Mouse (Mus musculus): ENCODE measurements at regions not wholly inside any gene's neighbourhood (a gene's known extent, or its start where the extent isn't known, plus 50 kb on each side); places are given as distances from the start of the nearest gene placed in this dataset.

- no peak for DNase-seq
Observed at GRCm38 (mm10) chr6:31221490-31221889, 177.0 kb upstream of the Mkln1 start.

DNA sequence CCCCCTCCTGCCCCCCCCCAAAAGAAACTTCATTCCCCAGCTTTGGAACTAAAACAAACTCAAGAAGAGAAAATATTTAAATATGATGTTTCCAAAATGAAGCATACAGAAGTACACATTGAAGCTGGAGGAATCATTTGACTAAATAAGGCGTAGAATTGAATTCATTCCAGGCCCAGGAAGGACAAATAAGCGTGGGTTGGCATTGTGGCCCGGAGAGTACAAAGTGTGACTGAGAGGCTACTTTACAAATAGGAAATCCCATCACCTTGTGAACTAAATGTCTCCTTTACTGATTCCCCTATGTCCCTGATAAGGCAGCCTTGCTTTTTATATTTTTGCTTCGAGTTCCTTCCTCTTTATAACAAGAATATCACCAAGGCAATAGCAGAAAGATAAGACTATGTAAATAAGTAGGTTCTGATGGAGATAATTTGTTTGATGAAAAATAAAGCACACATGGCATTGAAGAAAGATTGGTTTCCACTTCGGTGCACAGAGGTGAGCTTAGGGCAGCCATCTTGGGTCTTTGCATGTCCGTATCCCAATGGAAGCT lies 176.4 kb upstream of the Mkln1 start:
- DNase-seq: no peak

DNA sequence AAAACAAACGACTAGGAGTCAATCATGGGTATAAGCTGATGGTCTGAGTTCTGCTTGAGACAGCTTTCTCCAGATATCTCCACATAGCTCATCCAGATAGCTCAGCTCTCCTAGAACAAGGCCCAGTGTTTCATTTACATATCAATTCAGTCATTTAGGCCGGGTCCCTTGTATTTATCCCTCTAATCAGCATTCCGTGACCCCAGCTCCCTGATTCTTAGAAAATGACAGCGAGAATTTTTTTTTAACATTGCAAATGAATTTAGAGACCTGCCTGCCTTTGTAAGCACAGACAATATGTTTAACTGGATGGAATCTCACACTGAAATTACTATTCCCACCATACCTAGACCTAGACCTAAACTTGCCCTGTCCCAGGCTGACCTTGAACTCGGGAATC lies 171.1 kb upstream of the Mkln1 start:
- no peak for DNase-seq

- no peak for DNase-seq
Observed at GRCm38 (mm10) chr6:31228061-31228460, 170.5 kb upstream of the Mkln1 start.

GRCm38 (mm10) chr6:31231821-31232220 lies 166.7 kb upstream of the Mkln1 start:
- no peak for DNase-seq

- no peak for DNase-seq
Observed at GRCm38 (mm10) chr6:31233252-31233993, 165.1 kb upstream of the Mkln1 start.

GRCm38 (mm10) chr6:31240051-31240450 lies 158.5 kb upstream of the Mkln1 start:
- DNase-seq: no peak

GRCm38 (mm10) chr6:31250526-31250925 lies 148.0 kb upstream of the Mkln1 start:
- DNase-seq: no peak

DNA sequence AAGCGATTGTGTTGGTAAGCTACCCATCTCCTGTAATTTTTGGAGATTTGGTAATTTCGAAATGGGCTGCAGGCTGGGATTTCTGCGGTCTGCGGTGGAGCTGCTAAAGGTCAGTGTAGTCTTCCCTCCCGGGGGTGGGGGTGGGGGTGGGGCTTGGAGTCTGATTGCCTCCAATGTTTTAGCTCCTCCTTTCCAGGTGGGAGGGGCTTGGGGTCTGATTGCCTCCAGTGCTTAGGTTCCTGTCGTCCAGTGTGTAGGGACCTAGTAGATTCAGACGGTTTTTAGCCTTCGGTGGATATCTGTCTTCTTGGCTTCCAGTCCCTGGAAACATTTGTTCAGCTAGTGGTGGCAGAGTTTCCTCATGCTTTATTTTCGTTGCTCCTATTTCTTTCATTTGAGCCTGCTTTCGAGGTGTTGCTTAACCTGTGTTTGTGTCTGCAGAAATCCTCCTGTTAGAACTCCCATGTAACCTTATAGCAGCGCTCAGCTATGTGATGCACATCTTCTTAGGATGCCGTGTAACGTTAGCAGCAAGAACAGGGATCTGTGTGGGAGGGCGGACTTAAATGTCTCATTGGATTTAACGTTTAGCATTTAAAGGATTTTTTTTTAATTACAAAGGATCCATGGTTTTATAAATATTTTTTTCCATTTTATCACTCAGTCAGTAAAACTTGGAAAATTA lies 145.1 kb upstream of the Mkln1 start:
- DNase-seq: peak in 1 of 2 experiments; percentile 20

DNA sequence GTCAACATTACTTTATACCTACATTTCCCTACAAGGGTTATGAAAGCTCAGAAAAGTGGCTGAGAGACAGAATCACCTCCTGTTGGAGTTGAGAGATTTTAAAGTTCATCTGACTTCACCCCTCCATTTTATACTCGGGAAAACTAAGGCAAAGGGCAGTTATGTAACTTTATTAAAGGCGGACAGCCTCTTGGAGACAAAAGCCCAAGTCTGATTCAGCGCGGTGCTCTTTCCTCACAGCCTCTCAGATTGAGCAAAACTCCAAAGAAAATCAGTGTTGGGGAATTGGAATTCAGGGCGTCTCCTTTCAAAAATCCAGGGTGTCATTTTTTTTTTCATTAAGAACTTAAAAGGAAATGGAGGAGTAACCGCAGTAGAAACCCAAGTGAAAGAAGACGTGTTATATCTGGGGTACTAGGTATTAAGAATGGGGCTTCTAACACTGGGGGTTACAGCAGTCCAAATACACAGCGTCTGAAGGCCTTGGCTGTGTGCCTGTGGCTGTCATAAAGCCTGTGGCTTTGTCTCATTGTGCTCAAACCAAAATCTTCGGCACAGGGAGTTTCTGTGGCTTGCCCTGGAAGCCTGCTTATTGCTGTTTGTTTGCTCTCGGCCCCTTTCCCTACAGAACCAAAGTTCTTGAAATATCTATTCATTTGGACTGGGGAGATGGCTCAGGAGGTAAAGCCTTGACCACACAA lies 137.7 kb upstream of the Mkln1 start:
- no peak for DNase-seq

DNA sequence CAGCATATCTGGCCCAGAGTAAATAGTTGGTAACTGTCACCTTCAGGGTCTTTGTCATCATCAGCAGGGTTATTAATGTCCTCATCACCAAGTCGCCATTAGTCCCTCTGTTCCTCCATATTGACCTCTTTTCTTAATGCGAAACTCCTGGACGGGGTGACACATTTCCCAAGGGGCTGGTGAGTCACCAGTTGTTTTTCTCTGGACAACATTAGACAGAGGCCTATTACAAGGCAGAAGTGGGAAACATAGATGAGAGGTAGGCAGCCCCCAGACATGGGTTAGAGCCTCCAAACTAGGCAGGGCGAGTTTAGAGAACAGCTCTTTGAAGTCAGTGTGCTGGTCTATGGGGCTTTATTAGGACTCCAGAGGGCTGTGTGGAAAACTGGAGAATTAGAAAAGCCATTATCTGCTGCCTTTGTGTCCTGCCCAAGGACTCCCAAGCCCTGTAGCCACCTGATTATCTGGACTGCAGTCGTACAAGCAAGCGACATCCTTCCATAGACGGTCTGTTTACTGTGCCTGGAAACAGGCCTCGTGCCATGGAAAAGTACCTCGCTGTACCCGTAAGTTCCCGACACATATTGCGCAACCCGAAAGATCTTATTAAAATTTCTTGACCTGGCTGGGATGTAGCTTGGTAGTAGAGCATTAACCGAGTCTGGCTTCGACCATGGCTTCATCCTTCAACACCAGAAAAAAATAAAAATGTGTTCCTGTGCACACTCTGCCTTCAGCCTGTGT lies 136.6 kb upstream of the Mkln1 start:
- DNase-seq: no peak

DNA sequence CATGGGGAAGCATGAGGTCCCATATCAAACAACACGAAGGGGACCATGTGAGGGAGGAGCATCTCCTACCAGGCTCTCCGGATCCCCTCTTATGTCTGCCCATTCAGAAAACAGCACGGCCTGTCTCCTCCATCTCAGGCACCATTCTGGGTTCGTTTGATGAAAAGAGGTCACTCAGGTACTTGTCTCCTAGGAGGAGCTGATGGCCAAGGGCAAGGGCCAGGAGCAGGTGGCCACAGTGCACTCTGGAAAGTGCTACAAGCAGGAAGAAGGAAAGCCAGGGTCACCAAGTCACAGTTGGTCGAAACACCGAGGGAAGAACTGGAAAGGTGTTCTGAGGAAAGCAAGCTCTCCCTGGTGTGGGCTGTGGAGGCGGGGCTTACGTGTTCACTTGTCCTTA lies 135.9 kb upstream of the Mkln1 start:
- DNase-seq: no peak

GRCm38 (mm10) chr6:31263821-31264220 lies 134.7 kb upstream of the Mkln1 start:
- no peak for DNase-seq

DNA sequence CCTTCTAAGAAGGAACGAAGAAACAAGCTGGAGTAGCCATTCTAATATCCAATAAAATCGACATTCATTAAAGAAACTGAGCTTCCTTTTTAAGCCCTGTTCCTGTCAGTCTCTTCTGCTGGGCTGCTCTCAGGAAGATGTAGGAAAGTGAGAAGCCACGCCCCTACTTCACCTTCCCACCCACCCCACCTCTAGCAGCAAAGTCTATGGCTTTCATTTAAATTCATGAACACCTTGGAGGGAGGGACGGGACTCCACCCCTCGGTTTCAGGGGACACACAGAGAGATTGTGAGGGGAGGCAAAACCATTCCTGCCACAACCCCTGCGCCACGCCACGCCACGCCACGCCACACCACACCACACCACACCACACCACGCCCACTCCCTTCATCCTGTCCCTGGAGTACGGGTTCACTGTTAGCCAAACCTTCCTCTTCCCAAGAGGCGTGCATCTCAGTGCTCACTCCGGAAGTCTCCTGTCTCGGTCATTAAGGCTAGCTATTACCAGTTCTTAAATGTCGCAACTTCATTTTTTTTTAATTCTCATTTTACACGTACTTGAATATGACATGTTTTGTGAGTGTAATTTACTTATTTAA lies 132.0 kb upstream of the Mkln1 start:
- DNase-seq: no peak

DNA sequence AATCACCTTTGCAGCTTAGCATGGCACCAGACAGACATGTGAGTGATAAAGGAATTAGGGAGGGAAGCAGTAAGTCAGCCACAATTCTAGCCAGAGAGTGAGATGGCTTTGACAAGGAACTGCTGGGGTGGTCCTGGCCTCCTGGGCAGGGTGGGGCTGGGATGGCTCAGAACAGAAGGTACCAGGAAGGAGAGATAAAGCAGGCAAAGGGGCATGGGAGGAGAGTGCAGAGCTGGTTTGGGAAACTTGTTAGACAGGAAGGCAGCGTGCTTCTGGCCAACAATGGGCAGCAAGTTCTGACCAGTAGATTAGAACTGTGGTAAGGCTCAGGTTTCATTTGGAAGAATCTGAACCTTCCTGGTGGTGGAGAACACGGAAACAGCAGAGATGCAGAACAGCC lies 130.5 kb upstream of the Mkln1 start:
- DNase-seq: no peak

GRCm38 (mm10) chr6:31273816-31274215 lies 124.7 kb upstream of the Mkln1 start:
- no peak for DNase-seq

- DNase-seq: no peak
Observed at GRCm38 (mm10) chr6:31274236-31274635, 124.3 kb upstream of the Mkln1 start.

DNA sequence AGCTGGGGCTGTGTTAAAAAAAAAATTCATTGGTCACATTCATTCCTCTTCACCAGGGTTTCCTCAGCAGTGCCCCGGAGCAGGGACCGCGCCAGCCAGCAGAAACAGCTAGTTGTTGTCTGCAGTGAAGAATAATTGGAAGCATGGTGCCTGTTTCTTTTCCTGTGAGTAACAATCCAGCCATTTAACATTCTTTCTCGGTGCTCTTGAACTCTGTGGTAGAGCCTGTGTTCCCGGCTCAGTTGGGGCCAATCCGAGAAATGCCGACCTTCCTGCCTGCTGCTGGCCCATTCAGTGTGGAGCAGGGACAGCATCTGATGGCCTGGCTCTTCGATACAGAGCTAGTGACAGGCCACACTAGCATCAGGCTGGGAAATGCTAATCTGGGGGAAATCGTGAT lies 120.7 kb upstream of the Mkln1 start:
- no peak for DNase-seq

- no peak for DNase-seq
Observed at GRCm38 (mm10) chr6:31283973-31284372, 114.6 kb upstream of the Mkln1 start.

GRCm38 (mm10) chr6:31284390-31284789 lies 114.1 kb upstream of the Mkln1 start:
- no peak for DNase-seq

- DNase-seq: no peak
Observed at GRCm38 (mm10) chr6:31285064-31285463, 113.5 kb upstream of the Mkln1 start.

DNA sequence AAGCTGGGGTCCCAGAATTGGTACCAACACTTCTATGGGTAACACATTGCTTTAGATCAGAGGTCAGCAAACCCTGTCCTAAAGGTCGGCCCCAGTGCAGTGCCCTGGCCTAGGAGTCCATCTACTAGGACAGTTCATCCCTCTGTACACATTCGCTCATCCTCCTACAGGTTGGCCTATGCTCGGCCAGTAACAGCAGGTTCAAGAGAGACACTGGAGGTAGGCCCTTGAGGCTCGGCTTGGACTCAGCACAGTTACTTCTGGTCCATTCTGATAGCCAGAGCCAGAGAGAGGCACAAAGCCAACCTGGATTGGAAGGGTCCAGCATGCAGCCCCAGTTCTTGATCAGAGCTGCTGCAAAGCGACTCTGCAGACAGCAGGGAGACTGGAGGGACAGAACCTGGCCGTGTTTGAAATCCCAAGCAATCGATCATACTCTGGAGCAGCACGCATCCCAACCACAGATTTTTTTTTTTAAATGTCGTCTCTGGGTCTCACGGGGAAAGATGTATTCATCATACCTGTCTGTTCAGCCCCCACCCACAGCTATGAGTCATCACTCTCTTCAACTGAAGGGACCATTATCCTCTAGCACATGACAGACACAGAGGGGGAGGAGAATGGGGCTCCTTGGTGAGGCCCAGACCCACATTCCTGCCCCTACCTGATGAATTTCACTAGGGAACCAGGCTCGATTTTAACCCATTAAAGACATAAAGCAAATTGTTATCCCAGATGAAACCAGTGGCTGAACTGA lies 112.4 kb upstream of the Mkln1 start:
- DNase-seq: no peak
